Mouse (Mus musculus): ENCODE data around the gene Babam2.

The Babam2 gene

GRCm38 (mm10) chr5:32058481-32059253, 361.2 kb downstream of the Babam2 start:
- no peak for DNase-seq

GRCm38 (mm10) chr5:32059254-32059796, 361.8 kb downstream of the Babam2 start:
- DNase-seq = no peak

- DNase-seq = no peak
These were observed 363.0 kb downstream of the Babam2 start for GRCm38 (mm10) chr5:32060485-32060884.

- no peak for DNase-seq
These were observed 364.4 kb downstream of the Babam2 start for GRCm38 (mm10) chr5:32061854-32062253.

- no peak for DNase-seq
These were observed 367.0 kb downstream of the Babam2 start for GRCm38 (mm10) chr5:32064341-32065105.

DNA sequence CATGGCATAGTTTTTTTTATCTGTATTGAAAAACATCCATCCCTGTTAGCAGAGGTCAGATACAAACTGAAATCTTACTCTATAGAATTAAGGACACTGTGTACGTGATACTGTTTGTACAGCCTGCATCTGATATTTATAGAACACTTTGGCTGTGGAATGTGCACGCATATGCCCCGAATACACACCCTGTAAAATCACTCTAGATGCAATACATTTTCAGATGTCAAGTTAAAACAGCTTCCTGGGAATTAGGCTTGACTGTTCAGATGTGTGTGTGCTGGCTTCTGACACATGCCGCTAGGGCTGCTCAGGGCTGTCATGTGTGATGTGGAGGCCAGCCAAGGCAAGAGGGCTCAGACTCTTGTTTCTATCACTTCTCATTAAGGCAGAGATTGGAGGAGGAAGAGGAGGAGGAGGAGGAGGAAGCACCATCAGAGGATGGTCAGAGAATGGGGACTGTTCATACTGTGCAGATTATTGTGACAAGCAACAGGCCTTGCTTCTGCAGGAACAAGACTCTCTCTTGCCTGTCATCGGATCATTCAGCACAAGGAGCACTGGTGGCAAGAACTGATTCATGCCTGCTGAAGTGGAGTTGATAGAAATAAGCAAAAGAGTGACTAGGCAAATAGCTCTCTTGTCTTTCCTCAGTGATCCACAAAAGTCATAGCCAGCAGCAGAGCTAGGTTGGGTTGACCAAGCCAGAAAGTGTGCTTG, 368.7 kb downstream of the Babam2 start:
- no peak for DNase-seq

DNA sequence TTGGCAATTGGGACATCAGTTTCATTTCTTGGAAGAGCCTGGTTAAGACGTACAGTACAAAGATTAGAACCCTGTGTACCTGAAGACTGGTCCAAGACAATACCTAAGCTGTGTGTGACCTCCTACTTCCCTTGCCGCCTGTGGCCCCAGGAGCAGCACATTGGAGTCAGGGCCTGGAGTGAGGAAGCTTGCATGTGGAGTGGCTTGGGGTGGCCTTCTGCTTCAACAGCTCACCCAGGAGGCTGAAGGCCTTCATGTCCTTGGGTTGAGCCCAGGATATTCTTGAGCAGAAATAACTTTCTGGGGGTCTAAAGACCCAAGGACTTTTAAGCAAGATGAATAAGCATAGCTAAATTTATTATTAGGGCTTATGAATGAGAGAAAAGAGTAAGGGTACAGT, 369.4 kb downstream of the Babam2 start:
- DNase-seq = no peak

- DNase-seq = no peak
These were observed 371.1 kb downstream of the Babam2 start for GRCm38 (mm10) chr5:32068616-32069015.

DNA sequence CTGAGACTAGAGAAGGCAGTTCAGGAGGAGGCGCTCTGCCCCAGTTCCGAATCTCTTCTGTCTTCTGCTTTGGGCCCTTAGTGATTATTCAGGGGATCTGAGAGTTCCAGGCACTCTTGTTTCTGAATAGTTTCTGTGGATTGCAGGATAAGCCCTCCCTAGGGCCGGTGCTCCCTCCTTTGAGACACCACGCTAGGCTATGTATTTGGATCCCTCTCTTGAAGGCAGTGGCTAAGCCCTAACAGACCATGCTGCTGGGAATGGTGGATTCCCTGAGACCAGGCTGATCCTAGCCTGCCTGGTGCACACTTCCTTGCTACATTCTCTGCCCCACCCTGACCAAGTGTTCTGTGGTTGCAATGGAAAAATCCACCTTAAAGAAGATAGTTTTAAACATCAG, 371.6 kb downstream of the Babam2 start:
- no peak for DNase-seq

DNA sequence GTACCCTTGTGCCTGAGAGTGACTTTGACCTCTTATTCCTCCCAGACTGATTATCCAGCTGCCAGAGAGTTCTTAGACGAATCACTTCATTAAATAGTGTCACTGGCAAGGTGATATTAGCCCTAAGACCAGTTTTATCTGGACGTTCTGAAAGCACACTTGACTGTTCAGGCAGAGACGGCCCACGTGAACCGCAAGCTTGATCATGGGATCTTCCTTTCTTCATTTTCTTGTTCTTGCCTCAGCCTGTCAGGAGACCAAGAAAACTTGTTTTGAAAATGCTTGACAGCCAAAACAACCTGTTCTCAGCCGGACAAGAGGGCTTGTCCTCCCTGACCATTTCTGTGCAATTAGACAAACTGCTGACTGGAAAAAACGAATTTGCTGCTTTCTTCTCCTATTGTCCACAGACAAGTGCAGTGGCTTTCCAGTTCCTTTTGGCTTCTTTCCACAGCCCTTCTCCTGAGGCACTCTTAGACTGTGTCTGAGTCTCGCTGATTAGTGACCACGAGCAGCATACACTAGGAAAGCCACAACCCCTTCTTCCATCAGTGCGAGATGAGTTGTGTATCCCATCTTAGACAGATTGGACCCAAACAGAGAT, 372.2 kb downstream of the Babam2 start:
- DNase-seq = no peak

GRCm38 (mm10) chr5:32070781-32071180, 373.3 kb downstream of the Babam2 start:
- DNase-seq = no peak

GRCm38 (mm10) chr5:32071314-32071713, 373.8 kb downstream of the Babam2 start:
- DNase-seq = no peak

GRCm38 (mm10) chr5:32071824-32072223, 374.3 kb downstream of the Babam2 start:
- no peak for DNase-seq

DNA sequence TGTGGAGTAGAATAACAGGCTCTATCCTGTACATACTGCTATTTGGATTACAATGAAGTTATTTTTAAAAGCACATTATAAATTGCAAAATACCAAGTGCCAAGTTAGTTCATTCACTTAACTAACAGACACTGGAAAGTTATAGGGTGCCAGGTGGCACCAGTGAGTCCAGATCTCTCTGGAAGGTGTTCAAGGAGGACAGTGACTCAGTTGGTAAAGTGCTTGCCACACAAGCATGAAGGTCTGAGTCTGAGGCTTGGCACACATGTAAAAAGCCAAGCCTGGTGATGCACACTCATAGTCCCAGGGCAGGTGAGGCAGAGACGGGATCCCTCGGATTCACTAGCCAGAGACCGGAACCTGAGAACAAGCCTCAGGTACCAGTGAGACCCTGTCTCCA, 375.4 kb downstream of the Babam2 start:
- DNase-seq = no peak

DNA sequence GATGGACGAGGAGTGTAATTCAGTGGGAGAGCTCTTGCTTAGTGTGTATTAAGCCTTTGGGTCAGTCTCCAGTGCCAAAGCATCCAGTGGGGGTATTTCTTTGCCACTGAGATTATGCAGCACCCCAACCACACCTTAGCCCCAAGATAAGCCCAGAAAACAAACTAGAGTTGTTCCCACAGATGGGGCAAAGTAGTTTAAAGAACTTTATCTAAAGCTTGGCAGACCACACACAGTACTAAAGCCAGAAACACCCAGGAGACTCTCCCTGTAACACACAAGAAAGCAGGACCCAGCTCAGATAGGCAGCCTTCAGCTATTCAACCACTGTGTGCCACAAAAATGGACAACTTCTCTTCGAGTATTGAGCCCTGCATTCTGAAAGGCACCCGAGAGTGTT, 376.6 kb downstream of the Babam2 start:
- DNase-seq = no peak

DNA sequence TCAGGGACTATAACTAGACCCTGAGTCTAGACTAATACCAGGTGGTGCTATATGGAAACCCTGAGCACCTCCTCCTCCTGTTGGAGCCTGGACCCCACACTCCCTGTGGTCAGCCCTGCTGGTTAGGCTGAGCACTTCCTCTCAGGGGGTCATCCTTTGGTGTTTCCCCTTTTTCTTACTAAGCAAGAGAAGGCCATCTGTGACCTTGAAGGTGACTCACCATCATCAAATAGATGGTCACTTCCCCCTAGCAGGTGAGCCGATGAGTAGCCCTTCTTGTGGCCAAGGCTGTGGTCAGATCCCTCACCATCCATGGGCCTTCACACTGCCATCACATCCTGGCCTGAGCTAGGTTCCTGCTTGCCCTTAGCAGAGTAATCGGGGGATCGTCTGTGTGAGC, 379.7 kb downstream of the Babam2 start:
- no peak for DNase-seq

DNA sequence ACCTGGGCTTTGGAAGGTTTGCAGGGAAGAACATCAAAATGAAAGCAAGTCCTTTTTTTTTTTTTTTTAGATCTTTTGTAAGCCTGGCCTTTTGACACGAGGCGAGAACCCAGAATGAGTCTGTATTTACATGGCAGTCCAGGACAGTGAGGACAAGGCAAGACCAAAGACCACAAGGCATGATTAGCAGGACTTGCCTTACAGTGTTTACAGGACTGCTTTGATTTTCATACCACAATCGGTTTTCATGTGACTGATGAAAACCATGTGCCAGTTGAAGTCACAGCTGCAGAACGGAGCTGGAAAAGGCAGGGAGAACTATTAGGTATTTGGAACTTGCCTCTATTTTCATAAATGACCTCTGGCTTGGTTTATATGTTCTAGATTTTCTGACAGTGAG, 381.5 kb downstream of the Babam2 start:
- DNase-seq = no peak

- DNase-seq = no peak
These were observed 383.2 kb downstream of the Babam2 start for GRCm38 (mm10) chr5:32080490-32081219.

- DNase-seq = no peak
These were observed 386.9 kb downstream of the Babam2 start for GRCm38 (mm10) chr5:32084401-32084804.

DNA sequence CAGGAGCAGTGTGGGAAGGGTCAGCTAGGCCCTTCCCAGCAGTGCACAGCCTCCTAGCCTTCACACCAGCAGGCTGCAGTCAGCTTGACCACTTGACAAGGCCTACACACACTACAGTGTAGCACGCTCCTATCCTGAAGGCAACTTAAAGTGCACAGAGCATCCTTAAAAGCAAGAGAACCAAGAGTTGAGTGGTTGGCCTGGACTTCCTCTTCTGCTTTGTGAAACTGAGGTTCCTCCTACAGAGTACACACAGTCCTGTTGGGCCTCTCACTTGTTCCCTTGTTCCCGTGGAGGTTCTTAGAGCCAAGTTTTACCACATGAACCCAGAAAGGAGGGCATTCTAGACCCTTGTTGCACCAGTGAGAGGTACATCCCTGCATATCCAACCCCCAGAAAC, 388.1 kb downstream of the Babam2 start:
- DNase-seq = no peak

DNA sequence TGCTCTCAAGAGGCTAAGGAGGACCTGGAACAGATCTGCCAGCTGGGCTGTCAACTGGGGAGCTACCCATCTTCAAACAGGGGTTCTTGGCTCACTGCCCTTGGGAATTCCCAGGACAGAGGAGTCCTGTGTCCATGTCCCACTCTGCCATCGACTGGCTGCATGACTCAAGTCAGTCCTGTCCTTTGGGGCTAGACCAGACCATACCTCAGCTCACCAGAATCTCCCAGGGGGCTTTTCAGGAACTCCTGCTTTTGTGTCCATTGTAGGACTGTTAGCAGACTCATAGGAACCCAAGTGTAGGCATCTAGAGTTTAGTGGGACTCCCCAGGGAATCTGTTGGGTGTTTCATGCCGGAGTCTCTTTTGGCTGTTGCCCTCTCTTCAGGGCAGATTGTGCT, 388.5 kb downstream of the Babam2 start:
- no peak for DNase-seq

GRCm38 (mm10) chr5:32086526-32087090, 389.1 kb downstream of the Babam2 start:
- no peak for DNase-seq
